Mouse (Mus musculus): ENCODE results near the gene Adam15. TPM values are rescaled to one million over a fixed set of nuclear protein-coding genes. Genes with fewer than 3 reads are reported as not detected.

Gene Adam15
- polyA plus RNA-seq, 1 experiment from 2014 or later = 108 TPM

- Histone ChIP-seq H3K4me2 (replicated peaks; ENCODE audit: low read depth, low read length) (peak overlapping the region; percentile 68), H3K9ac (replicated peaks; ENCODE audit: low read length) (peak overlapping the region; percentile 58), H3K9me3 (ENCODE audit: low read length) (no peaks in the 10 kb centered on the region), H3K36me3 (ENCODE audit: insufficient read depth, low read length) (no peaks in the 10 kb centered on the region), H3K4me3 (ENCODE audit: low read length) (peak overlapping the region; percentile 43), H3K4me1 (ENCODE audit: insufficient read depth, low read length) (peaks cover 29% of the 10 kb centered on the region), H3K27me3 (ENCODE audit: insufficient read depth, low read length) (peaks cover 13% of the 10 kb centered on the region; the same call in 1 of the 2 replicates), H3K27ac (ENCODE audit: low read length) (peak overlapping the region; percentile 9; the same call in 1 of the 2 replicates)
- 44% methylated on average over 2 of the region's 2 CpGs for WGBS
- no peak for ATAC-seq (ENCODE audit: low FRiP score, low TSS enrichment)
Observed at GRCm38 (mm10) chr3:89314791-89315190, 35.0 kb downstream of the Adam15 start.

- H3K4me2 ChIP-seq (replicated peaks; ENCODE audit: low read depth, low read length) = no peak overlapping the region
- no peak overlapping the region for H3K9ac ChIP-seq (replicated peaks; ENCODE audit: low read length)
- H3K4me1 ChIP-seq (ENCODE audit: insufficient read depth, low read length) = peaks cover 25% of the 10 kb centered on the region
- no peak overlapping the region for H3K27ac ChIP-seq (ENCODE audit: low read length)
- 78% methylated on average over 5 of the region's 5 CpGs for WGBS
- no peak for ATAC-seq (ENCODE audit: low FRiP score, low TSS enrichment)
- no peak overlapping the region for H3K4me3 ChIP-seq (ENCODE audit: low read length)
- no peaks in the 10 kb centered on the region for H3K9me3 ChIP-seq (ENCODE audit: low read length)
- peaks cover 13% of the 10 kb centered on the region; the same call in 1 of the 2 replicates for H3K27me3 ChIP-seq (ENCODE audit: insufficient read depth, low read length)
- H3K36me3 ChIP-seq (ENCODE audit: insufficient read depth, low read length) = no peaks in the 10 kb centered on the region
Observed at GRCm38 (mm10) chr3:89314340-89314739, 35.5 kb downstream of the Adam15 start.

- Histone ChIP-seq H3K27me3 (ENCODE audit: insufficient read depth, low read length) (no peaks in the 10 kb centered on the region), H3K27ac (ENCODE audit: low read length) (no peak overlapping the region), H3K4me1 (ENCODE audit: insufficient read depth, low read length) (peaks cover 12% of the 10 kb centered on the region), H3K9ac (replicated peaks; ENCODE audit: low read length) (0 out of 2 replicates have a peak overlapping the region, but pooled peaks have one; percentile 15), H3K36me3 (ENCODE audit: insufficient read depth, low read length) (no peaks in the 10 kb centered on the region), H3K4me2 (replicated peaks; ENCODE audit: low read depth, low read length) (no peak overlapping the region), H3K9me3 (ENCODE audit: low read length) (no peaks in the 10 kb centered on the region), H3K4me3 (ENCODE audit: low read length) (no peak overlapping the region)
- WGBS = 4% methylated on average over 9 of the region's 9 CpGs
- peak; percentile 66 for ATAC-seq (ENCODE audit: low FRiP score, low TSS enrichment)
Observed at GRCm38 (mm10) chr3:89308089-89308488, 41.7 kb downstream of the Adam15 start.

GRCm38 (mm10) chr3:89305551-89306325, 44.1 kb downstream of the Adam15 start:
- peaks cover 12% of the 10 kb centered on the region for H3K4me1 ChIP-seq (ENCODE audit: insufficient read depth, low read length)
- ATAC-seq (ENCODE audit: low FRiP score, low TSS enrichment) = peak; percentile 28
- H3K4me3 ChIP-seq (ENCODE audit: low read length) = no peak overlapping the region
- 46% methylated on average over 8 of the region's 8 CpGs for WGBS
- no peaks in the 10 kb centered on the region for H3K36me3 ChIP-seq (ENCODE audit: insufficient read depth, low read length)
- no peaks in the 10 kb centered on the region for H3K27me3 ChIP-seq (ENCODE audit: insufficient read depth, low read length)
- H3K4me2 ChIP-seq (replicated peaks; ENCODE audit: low read depth, low read length) = no peak overlapping the region
- H3K9me3 ChIP-seq (ENCODE audit: low read length) = no peaks in the 10 kb centered on the region
- peak overlapping the region; percentile 28; the same call in 1 of the 2 replicates for H3K27ac ChIP-seq (ENCODE audit: low read length)
- H3K9ac ChIP-seq (replicated peaks; ENCODE audit: low read length) = 0 out of 2 replicates have a peak overlapping the region, but pooled peaks have one; percentile 9

- Histone ChIP-seq H3K9ac (replicated peaks; ENCODE audit: low read length) (no peak overlapping the region), H3K4me1 (ENCODE audit: insufficient read depth, low read length) (peaks cover 14% of the 10 kb centered on the region), H3K27ac (ENCODE audit: low read length) (peak overlapping the region; percentile 28; the same call in 1 of the 2 replicates), H3K4me3 (ENCODE audit: low read length) (no peak overlapping the region), H3K4me2 (replicated peaks; ENCODE audit: low read depth, low read length) (no peak overlapping the region), H3K9me3 (ENCODE audit: low read length) (no peaks in the 10 kb centered on the region), H3K36me3 (ENCODE audit: insufficient read depth, low read length) (no peaks in the 10 kb centered on the region), H3K27me3 (ENCODE audit: insufficient read depth, low read length) (no peaks in the 10 kb centered on the region)
- WGBS = 57% methylated on average over 4 of the region's 4 CpGs
- no peak for ATAC-seq (ENCODE audit: low FRiP score, low TSS enrichment)
Observed at GRCm38 (mm10) chr3:89305105-89305504, 44.7 kb downstream of the Adam15 start.

- Histone ChIP-seq H3K4me1 (ENCODE audit: insufficient read depth, low read length) (peaks cover 21% of the 10 kb centered on the region), H3K9me3 (ENCODE audit: low read length) (no peaks in the 10 kb centered on the region), H3K9ac (replicated peaks; ENCODE audit: low read length) (no peak overlapping the region), H3K4me3 (ENCODE audit: low read length) (no peak overlapping the region), H3K4me2 (replicated peaks; ENCODE audit: low read depth, low read length) (no peak overlapping the region), H3K27me3 (ENCODE audit: insufficient read depth, low read length) (no peaks in the 10 kb centered on the region), H3K36me3 (ENCODE audit: insufficient read depth, low read length) (no peaks in the 10 kb centered on the region), H3K27ac (ENCODE audit: low read length) (no peak overlapping the region)
- ATAC-seq (ENCODE audit: low FRiP score, low TSS enrichment) = no peak
- whole genome bisulfite sequencing = 67% methylated on average over 6 of the region's 6 CpGs
Observed at GRCm38 (mm10) chr3:89304440-89304839, 45.4 kb downstream of the Adam15 start.

GRCm38 (mm10) chr3:89300514-89300913, 49.3 kb downstream of the Adam15 start:
- Histone ChIP-seq H3K27ac (ENCODE audit: low read length) (0 out of 2 replicates have a peak overlapping the region, but pooled peaks have one; percentile 6), H3K4me1 (ENCODE audit: insufficient read depth, low read length) (peaks cover 15% of the 10 kb centered on the region), H3K27me3 (ENCODE audit: insufficient read depth, low read length) (no peaks in the 10 kb centered on the region), H3K4me2 (replicated peaks; ENCODE audit: low read depth, low read length) (no peak overlapping the region), H3K36me3 (ENCODE audit: insufficient read depth, low read length) (no peaks in the 10 kb centered on the region), H3K4me3 (ENCODE audit: low read length) (no peak overlapping the region), H3K9ac (replicated peaks; ENCODE audit: low read length) (no peak overlapping the region), H3K9me3 (ENCODE audit: low read length) (no peaks in the 10 kb centered on the region)
- no peak for ATAC-seq (ENCODE audit: low FRiP score, low TSS enrichment)
- WGBS = 67% methylated on average over 2 of the region's 2 CpGs

GRCm38 (mm10) chr3:89300071-89300470, 49.7 kb downstream of the Adam15 start:
- Histone ChIP-seq H3K9me3 (ENCODE audit: low read length) (no peaks in the 10 kb centered on the region), H3K4me1 (ENCODE audit: insufficient read depth, low read length) (peaks cover 12% of the 10 kb centered on the region), H3K9ac (replicated peaks; ENCODE audit: low read length) (peak overlapping the region; percentile 53; the same call in 1 of the 2 replicates), H3K36me3 (ENCODE audit: insufficient read depth, low read length) (no peaks in the 10 kb centered on the region), H3K27me3 (ENCODE audit: insufficient read depth, low read length) (no peaks in the 10 kb centered on the region), H3K4me2 (replicated peaks; ENCODE audit: low read depth, low read length) (peak overlapping the region; percentile 61), H3K27ac (ENCODE audit: low read length) (peak overlapping the region; percentile 36; the same call in 1 of the 2 replicates), H3K4me3 (ENCODE audit: low read length) (peak overlapping the region; percentile 35)
- peak; percentile 76 for ATAC-seq (ENCODE audit: low FRiP score, low TSS enrichment)
- 43% methylated on average over 1 of the region's 1 CpGs for WGBS

GRCm38 (mm10) chr3:89299499-89299898, 50.3 kb downstream of the Adam15 start:
- 0 out of 2 replicates have a peak overlapping the region, but pooled peaks have one; percentile 36 for H3K27ac ChIP-seq (ENCODE audit: low read length)
- 1% methylated on average over 14 of the region's 14 CpGs for WGBS
- H3K27me3 ChIP-seq (ENCODE audit: insufficient read depth, low read length) = no peaks in the 10 kb centered on the region
- peak overlapping the region; percentile 61 for H3K4me2 ChIP-seq (replicated peaks; ENCODE audit: low read depth, low read length)
- peak; percentile 67 for ATAC-seq (ENCODE audit: low FRiP score, low TSS enrichment)
- peak overlapping the region; percentile 35 for H3K4me3 ChIP-seq (ENCODE audit: low read length)
- H3K36me3 ChIP-seq (ENCODE audit: insufficient read depth, low read length) = no peaks in the 10 kb centered on the region
- H3K4me1 ChIP-seq (ENCODE audit: insufficient read depth, low read length) = peaks cover 12% of the 10 kb centered on the region
- H3K9ac ChIP-seq (replicated peaks; ENCODE audit: low read length) = peak overlapping the region; percentile 53
- no peaks in the 10 kb centered on the region for H3K9me3 ChIP-seq (ENCODE audit: low read length)

- Histone ChIP-seq H3K4me2 (replicated peaks; ENCODE audit: low read depth, low read length) (peak overlapping the region; percentile 61; the same call in 1 of the 2 replicates), H3K27me3 (ENCODE audit: insufficient read depth, low read length) (no peaks in the 10 kb centered on the region), H3K4me3 (ENCODE audit: low read length) (no peak overlapping the region), H3K27ac (ENCODE audit: low read length) (no peak overlapping the region), H3K36me3 (ENCODE audit: insufficient read depth, low read length) (no peaks in the 10 kb centered on the region), H3K9ac (replicated peaks; ENCODE audit: low read length) (no peak overlapping the region), H3K4me1 (ENCODE audit: insufficient read depth, low read length) (peaks cover 12% of the 10 kb centered on the region), H3K9me3 (ENCODE audit: low read length) (no peaks in the 10 kb centered on the region)
- ATAC-seq (ENCODE audit: low FRiP score, low TSS enrichment) = no peak
- 82% methylated on average over 6 of the region's 6 CpGs for WGBS
Observed at GRCm38 (mm10) chr3:89298908-89299307, 50.9 kb downstream of the Adam15 start.
